Mouse (Mus musculus) lung, postnatal 0 days (tissue): ENCODE measurements around the gene Mxd4.

ENCODE experiments used
- CTCF ChIP-seq: IDR thresholded peaks from 2 replicates; pipeline ENCODE4 v1.5.1; 2016; ENCODE audit warnings: antibody characterized with exemption, mild to moderate bottlenecking
- EP300 ChIP-seq: IDR thresholded peaks from 2 replicates; pipeline ENCODE4 v1.6.1; 2016; ENCODE audit warnings: antibody characterized with exemption, mild to moderate bottlenecking, control low read depth

GRCm38 (mm10) chr5:34183976-34184375 lies 3.5 kb downstream of the Mxd4 start:
- TF ChIP-seq CTCF (no peak), EP300 (no peak)
